Mouse (Mus musculus): Measurements from ENCODE around the gene Slc24a3. TPM values are rescaled to one million over a fixed set of nuclear protein-coding genes. Genes with fewer than 3 reads are reported as not detected.

The Slc24a3 gene
- total and polyA plus RNA-seq, 3 experiments, result not detected

- Histone ChIP-seq H3K79me2 (ENCODE audit: control insufficient read depth, insufficient read depth, low read length, poor library complexity) (no peaks in the 10 kb centered on the region), H3K27me3 (ENCODE audit: control insufficient read depth in 1 of 2, insufficient read depth in 2 of 2, low read length in 2 of 2) (no peaks in the 10 kb centered on the region), H3K36me3 (ENCODE audit: control insufficient read depth in 1 of 2, insufficient read depth in 2 of 2, low read length in 2 of 2) (no peaks in the 10 kb centered on the region), H3K4me1 (ENCODE audit: control insufficient read depth in 1 of 2, insufficient read depth in 2 of 2, low read length in 2 of 2) (no peaks in the 10 kb centered on the region), H3K4me3 (ENCODE audit: control insufficient read depth in 1 of 2, insufficient read depth in 1 of 2, low read depth in 2 of 2, low read length in 2 of 2) (no peak overlapping the region), H3K9ac (ENCODE audit: control insufficient read depth, low read depth, low read length, poor library complexity, severe bottlenecking) (no peak overlapping the region), H3K27ac (ENCODE audit: control insufficient read depth, low read depth, low read length) (no peak overlapping the region), H3K9me3 (replicated peaks; ENCODE audit: insufficient read depth, low read length) (no peaks in the 10 kb centered on the region)
- TF ChIP-seq CHD1 (IDR thresholded peaks at IDR 0.05; ENCODE audit: low read depth, low read length) (no peak), MEF2A (IDR thresholded peaks at IDR 0.05; ENCODE audit: extremely low read depth, insufficient replicate concordance, low read depth, low read length, poor library complexity, severe bottlenecking) (no peak), ZKSCAN1 (IDR thresholded peaks at IDR 0.05; ENCODE audit: low read depth, low read length) (no peak), GATA1 (IDR thresholded peaks at IDR 0.05; ENCODE audit: low read depth, low read length) (no peak)
- DNase-seq (ENCODE audit: low read depth, low spot score), result no peak
Measured at GRCm38 (mm10) chr2:145358236-145358942, 190.8 kb downstream of the Slc24a3 start.

- no peaks in the 10 kb centered on the region for H3K36me3 ChIP-seq (ENCODE audit: control insufficient read depth in 1 of 2, insufficient read depth in 2 of 2, low read length in 2 of 2)
- H3K4me1 ChIP-seq (ENCODE audit: control insufficient read depth in 1 of 2, insufficient read depth in 2 of 2, low read length in 2 of 2), result no peaks in the 10 kb centered on the region
- no peak for TF ChIP-seq ETS1 (IDR thresholded peaks at IDR 0.05; ENCODE audit: low read depth, low read length)
- no peak for TF ChIP-seq MAZ (IDR thresholded peaks at IDR 0.05; ENCODE audit: low read depth, low read length)
- TF ChIP-seq RAD21 (IDR thresholded peaks at IDR 0.05; ENCODE audit: low read depth, low read length), result no peak
- TF ChIP-seq CHD1 (IDR thresholded peaks at IDR 0.05; ENCODE audit: low read depth, low read length), result no peak
- no peak for TF ChIP-seq POLR2A (IDR thresholded peaks at IDR 0.05; ENCODE audit: control insufficient read depth in 1 of 2, insufficient read depth in 1 of 2, low read depth in 1 of 2, low read length in 2 of 2, poor library complexity in 1 of 2)
- no peak overlapping the region for H3K4me3 ChIP-seq (ENCODE audit: control insufficient read depth in 1 of 2, insufficient read depth in 1 of 2, low read depth in 2 of 2, low read length in 2 of 2)
- no peak overlapping the region for H3K27ac ChIP-seq (ENCODE audit: control insufficient read depth, low read depth, low read length)
- no peaks in the 10 kb centered on the region for H3K9me3 ChIP-seq (replicated peaks; ENCODE audit: insufficient read depth, low read length)
- DNase-seq (ENCODE audit: low read depth, low spot score), result no peak
- H3K79me2 ChIP-seq (ENCODE audit: control insufficient read depth, insufficient read depth, low read length, poor library complexity), result no peaks in the 10 kb centered on the region
- no peak overlapping the region for H3K9ac ChIP-seq (ENCODE audit: control insufficient read depth, low read depth, low read length, poor library complexity, severe bottlenecking)
- no peaks in the 10 kb centered on the region for H3K27me3 ChIP-seq (ENCODE audit: control insufficient read depth in 1 of 2, insufficient read depth in 2 of 2, low read length in 2 of 2)
Measured at GRCm38 (mm10) chr2:145363604-145364003, 196.1 kb downstream of the Slc24a3 start.

- DNase-seq (ENCODE audit: low read depth, low spot score), result no peak
- Histone ChIP-seq H3K79me2 (ENCODE audit: control insufficient read depth, insufficient read depth, low read length, poor library complexity) (no peaks in the 10 kb centered on the region), H3K27ac (ENCODE audit: control insufficient read depth, low read depth, low read length) (no peak overlapping the region), H3K27me3 (ENCODE audit: control insufficient read depth in 1 of 2, insufficient read depth in 2 of 2, low read length in 2 of 2) (no peaks in the 10 kb centered on the region), H3K9ac (ENCODE audit: control insufficient read depth, low read depth, low read length, poor library complexity, severe bottlenecking) (no peak overlapping the region), H3K4me1 (ENCODE audit: control insufficient read depth in 1 of 2, insufficient read depth in 2 of 2, low read length in 2 of 2) (no peaks in the 10 kb centered on the region), H3K4me3 (ENCODE audit: control insufficient read depth in 1 of 2, insufficient read depth in 1 of 2, low read depth in 2 of 2, low read length in 2 of 2) (no peak overlapping the region), H3K9me3 (replicated peaks; ENCODE audit: insufficient read depth, low read length) (no peaks in the 10 kb centered on the region), H3K36me3 (ENCODE audit: control insufficient read depth in 1 of 2, insufficient read depth in 2 of 2, low read length in 2 of 2) (no peaks in the 10 kb centered on the region)
- TF ChIP-seq ZKSCAN1 (IDR thresholded peaks at IDR 0.05; ENCODE audit: low read depth, low read length) (no peak), USF2 (IDR thresholded peaks at IDR 0.05; ENCODE audit: borderline replicate concordance in 1 of 2, insufficient read depth in 1 of 2, low read depth in 1 of 2, low read length in 2 of 2) (no peak), HCFC1 (IDR thresholded peaks at IDR 0.05; ENCODE audit: low read depth, low read length) (no peak), ZC3H11A (IDR thresholded peaks at IDR 0.05; ENCODE audit: low read depth, low read length) (no peak), ZNF384 (IDR thresholded peaks at IDR 0.05; ENCODE audit: low read depth, low read length) (no peak), NRF1 (IDR thresholded peaks at IDR 0.05; ENCODE audit: insufficient read depth, low read depth, low read length, poor library complexity, severe bottlenecking) (no peak), CTCF (IDR thresholded peaks at IDR 0.05 in 2 of 3, conservative IDR thresholded peaks at IDR 0.05 in 1 of 3; ENCODE audit: control insufficient read depth in 1 of 3, insufficient read depth in 1 of 3, low read depth in 2 of 3, low read length in 3 of 3, poor library complexity in 1 of 3, severe bottlenecking in 1 of 3) (no peak), POLR2AphosphoS5 (IDR thresholded peaks at IDR 0.05; ENCODE audit: borderline replicate concordance, low read depth, low read length) (no peak), UBTF (IDR thresholded peaks at IDR 0.05; ENCODE audit: borderline replicate concordance, insufficient read depth, low read depth, low read length) (no peak), NELFE (IDR thresholded peaks at IDR 0.05; ENCODE audit: low read depth, low read length) (no peak), CHD2 (IDR thresholded peaks at IDR 0.05; ENCODE audit: low read length) (no peak), TCF12 (IDR thresholded peaks at IDR 0.05; ENCODE audit: low read depth, low read length) (no peak), RAD21 (IDR thresholded peaks at IDR 0.05; ENCODE audit: low read depth, low read length) (no peak), MXI1 (IDR thresholded peaks at IDR 0.05; ENCODE audit: low read depth, low read length) (no peak), SMC3 (IDR thresholded peaks at IDR 0.05; ENCODE audit: low read depth, low read length) (no peak)
Measured at GRCm38 (mm10) chr2:145368701-145369100, 201.1 kb downstream of the Slc24a3 start.
